Mouse (Mus musculus): Measurements from ENCODE around the gene Majin.

GRCm38 (mm10) chr19:6270661-6271060 is 86.5 kb downstream of the Majin start:
- TF ChIP-seq CTCF (IDR thresholded peaks at IDR 0.05; ENCODE audit: control insufficient read depth, insufficient read depth, insufficient replicate concordance, low read depth, low read length): no peak
- TF ChIP-seq POLR2A (IDR thresholded peaks at IDR 0.05; ENCODE audit: control insufficient read depth, low read depth, low read length): no peak

Data from testis, adult 2 months (tissue).